Mouse (Mus musculus) CD4-positive, CD25-positive, alpha-beta regulatory T cell, adult 4 months (primary cell): ENCODE measurements around the gene Prox2. TPM values are rescaled to one million over a fixed set of nuclear protein-coding genes. Genes with fewer than 3 reads are reported as not detected.

ENCODE experiments used
- ATAC-seq: one replicate; pipeline ENCODE4 v1.8.0; 2017
- polyA plus RNA-seq, 2 experiments: library from polyadenylated mRNA; unstranded; fragments of 100-300 nt; shearing (Covaris generic); gene quantifications; one replicate each; pipeline ENCODE4 v1.2.1; 2017

Prox2 gene
- polyA plus RNA-seq, 2 experiments from 2014 or later = 3.4 to 5.5 TPM

DNA sequence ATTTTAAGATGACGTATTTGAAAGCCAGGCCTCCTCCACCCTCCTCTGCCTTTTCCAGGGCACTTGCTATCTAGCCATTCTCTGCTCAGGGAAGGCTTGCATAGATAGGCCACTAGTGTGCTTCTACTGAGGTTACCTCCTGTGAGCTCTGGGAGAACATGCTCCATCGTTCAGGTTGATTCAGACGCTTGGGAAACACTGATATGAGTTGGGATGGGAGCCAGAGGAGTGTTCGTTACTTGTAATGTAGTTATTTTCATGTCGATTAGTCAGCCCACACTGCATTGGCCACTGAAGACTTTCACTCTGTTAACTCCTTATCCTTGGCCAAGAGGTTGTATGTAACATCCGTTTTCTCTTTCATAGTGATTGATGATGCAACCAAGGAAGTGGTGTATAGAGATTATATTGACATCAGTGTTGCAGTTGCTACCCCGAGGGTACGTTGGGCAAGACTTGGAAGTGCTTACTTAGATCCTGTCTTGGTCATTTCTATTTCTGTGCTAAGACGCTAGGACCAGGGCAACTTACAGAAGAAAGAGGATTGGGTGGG, 18.9 kb upstream of the Prox2 start:
- ATAC-seq = no peak

DNA sequence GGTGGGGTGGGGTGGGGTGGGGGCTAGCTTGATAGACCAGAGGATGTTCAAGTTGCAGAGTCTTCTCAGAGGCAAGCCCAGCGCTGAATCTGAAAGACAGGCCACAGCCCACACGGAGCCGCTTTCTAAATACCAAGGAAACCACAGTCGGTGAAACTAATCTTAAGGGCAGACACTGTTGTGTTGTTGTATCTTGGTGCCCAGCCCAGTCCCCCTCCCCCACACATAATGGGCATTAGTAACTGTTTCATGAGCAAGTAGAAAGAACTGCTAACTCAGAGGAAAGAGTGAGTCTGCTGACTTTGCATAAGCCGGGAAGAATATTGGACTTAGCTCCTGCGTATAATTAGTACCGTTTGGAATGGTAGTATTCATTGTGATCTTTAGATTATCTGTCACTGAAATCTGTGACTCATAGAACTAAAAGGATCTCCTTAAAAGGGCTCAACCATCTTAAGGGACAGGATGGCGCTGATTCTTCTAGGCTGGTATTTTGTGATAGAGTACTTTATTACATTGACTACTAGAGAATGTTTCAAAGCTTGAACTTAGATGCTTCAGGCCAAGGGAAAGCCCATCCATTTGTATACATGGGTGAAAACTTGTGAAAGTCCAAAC, 16.5 kb upstream of the Prox2 start:
- ATAC-seq = peak; percentile 68

DNA sequence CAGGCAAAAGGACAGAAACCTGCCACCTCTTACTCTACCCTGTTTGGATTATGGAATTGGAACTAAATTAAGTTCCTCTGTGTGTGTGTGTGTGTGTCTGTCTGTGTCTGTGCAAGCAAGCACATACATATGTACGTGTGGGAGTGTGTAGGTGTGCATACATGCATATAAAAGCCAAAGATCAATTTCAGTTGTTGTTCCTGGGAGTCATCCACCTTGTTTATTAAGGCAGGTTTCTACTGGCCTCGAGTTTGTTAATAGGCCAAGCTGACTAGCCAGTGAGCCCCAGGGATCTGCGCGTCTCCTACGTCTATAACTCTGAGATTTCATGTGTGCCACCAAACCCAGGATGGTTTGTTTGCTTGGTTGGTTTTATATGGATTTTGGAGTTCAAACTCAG, 14.2 kb upstream of the Prox2 start:
- ATAC-seq = no peak

DNA sequence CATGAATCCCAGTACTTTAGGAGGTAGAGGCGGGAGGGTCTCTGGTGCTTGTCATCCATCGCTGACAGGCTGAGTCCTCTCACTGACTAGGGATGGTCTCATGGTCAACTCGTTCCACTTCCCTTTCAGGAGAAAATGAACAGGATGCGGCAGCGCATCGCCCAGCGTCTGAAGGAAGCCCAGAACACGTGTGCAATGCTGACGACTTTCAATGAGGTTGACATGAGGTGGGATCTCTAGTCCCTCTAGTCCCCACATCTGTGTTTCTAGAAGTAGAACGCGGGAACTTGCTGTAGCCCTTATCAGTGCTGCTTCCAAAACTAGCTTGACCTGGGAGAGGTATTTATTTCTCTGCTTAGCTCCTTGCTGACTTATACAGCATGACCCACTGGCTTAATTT, 13.1 kb upstream of the Prox2 start:
- no peak for ATAC-seq

DNA sequence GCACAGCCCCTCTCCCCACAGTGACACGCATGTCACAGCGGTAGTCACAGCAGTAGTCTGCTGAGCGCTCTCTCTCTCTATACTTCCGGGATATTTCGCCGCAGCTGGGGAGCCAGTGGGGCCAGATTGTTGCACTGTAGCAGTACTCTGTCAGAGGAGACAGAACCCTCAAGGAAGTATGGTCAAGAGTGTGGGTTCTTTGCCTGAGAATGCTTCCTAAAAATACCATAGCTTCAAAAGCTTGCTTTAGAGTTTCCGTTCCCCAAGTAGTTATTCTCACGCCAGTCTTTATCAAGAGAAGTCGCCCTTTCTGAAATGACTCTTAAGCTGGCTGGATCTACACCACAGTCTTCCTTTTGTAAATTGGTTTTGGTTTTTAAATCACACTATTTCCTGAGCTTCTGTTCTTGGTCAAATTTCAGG, 12.6 kb upstream of the Prox2 start:
- ATAC-seq = peak; percentile 70

DNA sequence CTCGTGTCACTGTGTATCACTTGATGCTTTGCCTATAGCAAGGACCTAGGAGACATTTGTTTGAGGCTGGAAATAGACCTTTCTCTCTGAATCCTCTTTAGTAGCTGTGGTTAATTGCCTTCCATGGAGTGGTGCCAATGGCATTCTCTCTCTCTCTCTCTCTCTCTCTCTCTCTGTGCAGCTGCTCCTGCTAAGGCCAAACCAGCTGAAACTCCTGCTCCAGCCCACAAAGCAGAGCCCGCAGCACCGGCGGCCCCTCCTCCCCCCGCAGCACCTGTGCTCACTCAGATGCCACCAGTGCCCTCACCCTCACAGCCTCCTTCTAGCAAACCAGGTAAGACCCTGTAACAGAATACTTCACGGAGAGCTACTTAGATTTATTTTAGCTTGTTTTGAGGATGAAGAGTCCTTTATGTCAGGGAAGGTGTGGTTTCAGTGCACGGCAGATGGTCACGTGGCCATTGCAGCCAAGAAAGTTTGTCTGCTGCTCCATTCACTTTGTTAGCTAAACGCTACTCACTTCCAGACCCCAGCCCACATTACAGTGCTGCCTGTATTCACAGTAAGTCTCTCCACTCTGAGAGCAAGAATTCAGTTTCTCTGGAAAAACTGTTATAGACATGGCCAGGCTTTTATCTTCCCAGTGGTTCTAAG, 11.4 kb upstream of the Prox2 start:
- ATAC-seq = no peak

DNA sequence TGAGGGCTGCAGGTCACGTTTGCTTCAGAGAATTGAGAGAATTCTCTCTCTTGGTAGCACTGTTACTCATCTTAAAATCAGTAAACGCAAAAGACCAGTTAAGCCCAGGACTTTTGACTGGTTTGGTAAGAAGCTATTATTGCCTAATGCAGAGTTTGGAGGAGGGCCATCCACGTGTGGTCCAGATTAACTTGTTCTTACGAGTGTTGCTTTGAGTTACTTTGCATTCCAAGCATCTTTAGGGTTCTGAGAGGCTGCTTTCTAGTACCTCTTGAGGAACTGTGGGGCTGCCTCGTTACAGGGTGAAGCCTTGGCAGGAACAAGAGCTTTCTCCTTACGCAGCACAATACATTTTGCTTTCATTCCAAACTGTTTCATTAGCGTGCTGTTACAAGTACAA, 5.1 kb upstream of the Prox2 start:
- ATAC-seq = no peak

DNA sequence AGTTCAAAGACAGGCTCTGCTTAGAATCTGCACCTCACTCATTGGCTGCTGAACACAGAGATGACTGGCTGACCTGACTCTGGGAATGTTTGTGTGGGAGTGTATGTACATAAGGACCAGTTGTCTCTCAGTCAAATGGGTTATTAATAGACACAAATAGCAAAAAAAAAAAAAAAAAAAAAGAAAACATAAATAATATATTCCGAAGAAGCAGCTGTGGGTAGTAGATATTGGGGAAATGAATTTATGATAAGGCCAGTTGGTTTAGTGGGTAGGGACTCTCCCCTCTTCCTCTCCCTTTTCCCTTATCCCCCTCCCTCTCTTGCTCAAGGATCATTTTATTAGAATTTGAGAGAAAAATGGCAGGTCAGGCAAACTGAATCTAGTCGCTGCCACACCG, 3.4 kb upstream of the Prox2 start:
- no peak for ATAC-seq

DNA sequence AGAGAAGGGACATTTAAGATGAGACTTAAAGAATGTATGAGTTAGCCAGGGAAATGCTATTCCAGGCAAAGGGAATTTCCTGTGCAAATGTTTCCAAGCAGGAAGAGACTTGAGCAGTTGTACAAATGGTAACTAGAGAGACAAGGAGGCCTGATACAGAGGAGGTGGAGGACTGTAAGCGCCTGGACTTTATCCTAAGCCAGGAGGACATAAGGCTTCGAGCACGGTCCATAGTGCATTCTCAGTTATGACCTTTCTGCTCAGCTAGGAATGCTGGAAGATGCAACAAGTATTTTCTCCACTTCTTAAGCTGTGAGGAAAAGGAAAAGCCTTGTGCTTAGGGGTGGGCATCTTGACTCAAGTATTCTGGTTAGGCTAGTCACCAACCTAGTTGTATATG, 2.8 kb upstream of the Prox2 start:
- no peak for ATAC-seq

DNA sequence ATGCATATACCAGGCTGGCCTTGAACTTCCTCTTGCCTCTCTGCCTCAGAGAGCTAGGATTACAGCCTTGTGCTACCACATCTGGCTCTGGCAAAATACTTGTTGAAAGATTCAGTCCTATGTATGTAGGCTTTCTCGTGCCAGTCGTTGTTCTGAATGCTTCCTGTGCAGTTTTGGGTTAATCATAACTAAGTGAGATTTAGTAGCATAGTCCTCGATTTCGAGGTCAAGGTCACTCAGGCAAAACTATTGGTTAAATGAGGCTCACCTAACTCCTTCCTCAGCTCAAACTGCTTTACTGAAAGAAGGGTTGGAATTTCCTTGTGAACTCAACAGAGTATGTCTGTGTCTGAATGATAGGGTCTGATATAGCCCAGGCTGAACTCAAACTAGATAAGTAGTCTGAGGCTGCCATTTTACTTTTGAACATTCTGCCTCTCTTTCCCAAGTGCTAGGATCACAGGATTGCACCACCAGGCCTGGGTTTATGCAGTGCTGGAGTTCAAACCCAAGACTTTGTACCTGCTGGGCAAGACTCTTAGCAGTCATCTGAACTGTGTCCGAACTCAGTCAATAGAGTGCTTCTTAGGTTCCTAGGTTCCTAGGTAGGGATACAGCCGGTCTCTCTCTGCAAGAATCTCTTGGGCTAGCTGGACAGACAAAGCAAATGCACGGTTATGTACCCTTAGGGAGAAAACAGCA, 2.1 kb upstream of the Prox2 start:
- no peak for ATAC-seq

DNA sequence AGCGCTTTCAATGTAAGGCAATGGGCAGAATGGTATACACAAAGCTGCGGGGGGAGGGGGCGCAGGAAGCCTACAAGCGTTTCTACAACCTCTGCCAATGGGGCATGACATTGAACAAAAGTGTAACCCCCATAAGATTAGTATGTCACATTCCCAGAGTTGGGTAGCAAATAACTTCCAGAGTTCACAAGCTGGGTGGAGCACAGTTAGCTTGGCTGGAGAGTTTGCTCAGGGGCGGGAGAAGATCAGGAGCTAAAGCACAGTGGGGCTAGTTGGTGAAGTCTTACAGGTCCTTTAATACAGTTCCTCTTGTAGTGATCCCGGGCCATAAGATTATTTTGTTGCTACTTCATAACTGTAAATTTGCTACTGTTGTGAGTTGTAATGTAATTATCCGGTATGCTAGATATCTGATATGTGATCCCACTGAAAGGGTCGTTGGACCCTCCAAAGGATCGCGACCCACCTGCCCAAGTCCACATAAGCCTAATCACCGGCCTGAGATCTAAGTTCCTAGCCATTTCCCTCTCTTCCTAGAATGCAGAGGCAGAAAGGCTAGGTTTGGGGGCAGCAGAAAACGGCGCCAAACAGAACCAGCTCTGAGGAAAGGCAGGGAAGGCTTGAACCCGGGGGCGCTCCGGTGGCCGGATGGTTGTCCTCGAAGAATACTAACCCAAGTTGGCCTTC, 405 bp downstream of the Prox2 start:
- no peak for ATAC-seq

DNA sequence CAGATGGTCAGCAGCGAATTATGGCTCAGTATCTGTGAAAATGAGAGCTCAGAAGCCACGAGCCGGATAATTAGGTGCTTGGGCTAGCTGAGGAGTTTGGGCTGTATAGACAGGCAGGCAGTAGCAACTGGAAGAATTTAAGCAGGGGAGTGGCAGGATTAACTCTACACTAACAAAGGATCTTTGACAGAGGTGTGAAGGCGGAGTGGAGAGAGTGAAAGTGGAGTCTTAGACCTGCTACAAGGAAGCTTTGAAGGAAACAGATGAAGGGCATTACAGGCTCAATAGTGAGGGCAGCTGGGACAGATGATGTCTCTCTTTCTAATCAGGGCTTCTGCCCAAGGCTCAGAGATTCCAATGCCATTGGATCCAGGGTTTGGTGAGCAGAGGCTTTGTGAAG, 1.1 kb downstream of the Prox2 start:
- ATAC-seq = no peak

DNA sequence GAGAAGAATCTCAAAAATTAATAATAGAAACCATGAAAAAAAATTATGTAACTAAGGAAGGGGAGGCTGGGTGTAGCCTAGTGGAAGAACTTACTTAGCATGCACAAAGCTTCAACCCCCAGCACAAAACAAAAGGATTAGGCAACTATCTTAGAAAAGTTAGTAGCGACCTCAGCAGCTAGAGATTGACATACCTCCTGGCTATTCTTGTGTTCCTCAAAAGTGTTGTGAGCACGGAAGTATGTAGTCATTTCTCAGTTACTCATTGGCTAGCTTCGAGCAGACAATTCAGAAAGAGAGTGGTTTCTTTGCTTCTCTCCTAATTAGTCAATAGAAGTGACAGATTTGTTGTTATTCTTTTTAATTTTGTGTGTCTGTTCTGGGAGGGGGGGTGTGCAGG, 1.9 kb downstream of the Prox2 start:
- no peak for ATAC-seq

DNA sequence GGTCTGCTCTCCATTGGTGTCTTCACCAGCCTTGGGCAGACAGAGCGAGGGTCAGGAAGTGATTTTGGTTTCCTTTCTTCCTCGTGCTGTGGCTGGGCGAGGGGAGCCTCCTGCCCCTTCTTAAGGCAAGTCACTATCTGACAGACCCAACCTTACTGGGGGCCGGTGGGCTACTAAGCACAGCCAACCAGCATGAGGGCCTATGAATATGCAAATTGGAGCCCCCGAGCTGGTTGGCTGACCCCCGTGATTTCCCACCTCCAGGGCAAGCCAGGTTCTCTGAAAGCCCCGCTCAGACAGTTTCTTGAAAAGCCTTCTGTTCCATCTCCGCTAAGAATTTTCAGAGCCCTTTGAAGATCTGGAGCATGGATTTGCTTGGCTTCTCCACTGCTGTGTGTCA, 4.3 kb downstream of the Prox2 start:
- ATAC-seq = no peak

DNA sequence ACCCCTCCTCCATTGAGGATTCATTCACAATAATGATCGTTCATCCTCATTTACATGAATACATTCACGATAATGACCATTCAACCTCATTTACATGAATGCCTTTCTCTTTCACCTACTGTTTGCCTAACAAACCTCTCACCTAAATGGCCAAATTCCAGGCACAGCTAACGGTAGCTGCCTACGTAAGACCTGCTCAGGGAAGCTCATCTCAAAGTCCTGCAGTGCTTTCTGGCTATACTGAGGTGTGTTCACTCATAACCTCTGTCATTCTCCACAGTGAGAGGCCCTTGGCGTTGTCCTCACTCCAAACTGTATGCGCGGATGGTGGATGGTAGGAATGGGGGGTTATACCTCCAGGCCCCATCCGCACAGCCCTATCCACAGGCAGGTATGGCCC, 5.8 kb downstream of the Prox2 start:
- ATAC-seq = no peak

DNA sequence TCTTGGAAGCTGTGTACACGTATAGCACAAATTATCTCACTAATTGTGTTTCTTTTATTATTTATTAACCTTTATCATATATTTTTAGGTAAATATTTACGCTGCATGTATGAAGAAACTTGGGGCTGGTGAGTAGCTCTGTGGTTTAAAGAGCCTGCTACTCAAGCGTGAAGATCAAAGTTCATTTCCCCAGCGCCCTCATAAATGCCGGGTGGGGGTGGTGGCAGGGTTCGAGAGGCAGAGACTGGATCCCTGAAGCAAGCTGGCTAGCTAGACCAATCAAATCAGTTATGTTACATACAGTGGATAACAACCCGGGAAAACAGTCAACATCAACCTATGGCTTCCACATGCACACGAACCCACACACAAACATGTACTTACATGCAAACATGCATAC, 7.5 kb downstream of the Prox2 start:
- no peak for ATAC-seq

DNA sequence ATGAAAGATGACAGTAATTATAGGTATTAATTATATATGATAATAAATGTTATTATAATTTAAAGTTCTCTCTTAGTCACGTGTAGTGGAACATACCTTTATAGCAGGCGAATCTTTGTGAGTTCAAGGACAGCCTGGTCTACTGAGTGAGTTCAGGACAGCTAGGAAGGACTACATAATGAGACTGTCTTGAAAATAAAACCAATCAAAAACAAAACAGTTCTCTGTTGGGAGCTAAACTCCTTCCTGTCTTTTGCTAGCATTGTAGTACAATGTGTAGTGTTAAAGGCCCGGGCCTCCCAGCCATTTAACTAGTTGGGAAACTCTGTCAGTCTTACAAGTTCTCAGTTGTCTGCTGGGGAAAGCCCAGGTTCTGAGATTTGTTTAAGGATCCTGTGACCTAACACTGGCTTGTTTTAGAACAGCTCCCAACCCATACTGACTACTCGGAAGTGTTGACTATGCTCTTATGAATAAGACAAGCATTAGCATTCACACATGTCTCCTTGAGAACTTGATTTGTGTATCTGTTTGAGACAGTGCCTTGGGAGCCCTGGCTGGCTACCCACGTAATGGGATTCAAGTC, 8.9 kb downstream of the Prox2 start:
- ATAC-seq = no peak

DNA sequence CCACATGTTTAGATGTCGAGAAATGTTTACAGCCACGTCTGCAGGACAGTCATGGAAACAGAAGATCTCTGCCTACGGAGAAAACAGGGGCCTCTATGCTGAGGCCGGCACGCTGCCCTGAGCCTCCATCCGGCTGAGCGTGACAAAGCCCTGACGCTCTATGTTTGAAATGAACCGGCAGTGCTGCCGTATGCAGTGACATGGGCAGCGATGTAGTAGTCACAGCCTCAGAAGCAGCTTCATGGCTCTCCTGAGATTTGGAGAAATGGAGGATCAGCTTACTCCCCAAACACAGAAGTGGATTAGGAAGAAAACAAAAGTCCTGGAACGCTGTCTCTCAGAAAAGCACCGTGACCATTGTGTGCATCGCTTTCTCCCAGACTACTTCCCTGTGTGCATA, 9.6 kb downstream of the Prox2 start:
- ATAC-seq = no peak

DNA sequence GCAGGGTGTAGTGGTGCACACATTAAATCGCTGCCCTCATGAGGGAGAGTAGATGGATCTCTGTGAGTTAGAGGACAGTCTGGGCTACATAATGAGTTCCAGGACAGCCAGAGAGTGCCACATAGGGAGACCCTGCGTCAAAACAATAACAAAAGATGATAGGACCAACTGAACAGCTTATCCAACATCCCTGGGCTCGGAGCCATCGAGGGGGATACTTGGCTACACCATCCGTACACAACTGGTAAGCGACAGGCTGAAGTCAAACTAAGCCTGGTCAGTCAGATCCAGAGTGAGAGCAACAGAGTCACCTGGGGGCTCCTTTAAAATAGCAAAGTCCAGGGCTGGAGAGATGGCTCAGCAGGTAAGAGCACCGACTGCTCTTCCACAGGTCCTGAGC, 14.7 kb downstream of the Prox2 start:
- no peak for ATAC-seq

DNA sequence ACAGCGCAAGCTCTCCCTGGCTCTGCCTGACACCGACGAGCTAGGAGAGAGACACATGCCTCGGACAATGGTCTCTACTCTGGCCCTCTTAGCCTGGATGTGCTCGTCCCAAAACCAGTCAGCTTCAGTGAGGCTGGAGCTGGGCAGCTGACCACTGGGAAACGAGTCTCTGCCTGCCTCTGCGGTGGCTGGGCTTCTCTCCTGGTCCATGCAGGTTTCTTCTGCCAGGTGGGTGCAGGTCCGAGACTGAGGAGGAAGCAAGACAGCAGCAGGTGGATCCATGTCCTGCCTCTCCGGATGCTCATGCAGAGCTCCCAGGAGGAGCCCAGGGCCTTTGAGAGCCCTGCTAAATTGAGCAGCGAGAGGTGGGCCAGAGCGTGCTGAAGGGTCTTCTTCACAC, 15.4 kb downstream of the Prox2 start:
- ATAC-seq = no peak

DNA sequence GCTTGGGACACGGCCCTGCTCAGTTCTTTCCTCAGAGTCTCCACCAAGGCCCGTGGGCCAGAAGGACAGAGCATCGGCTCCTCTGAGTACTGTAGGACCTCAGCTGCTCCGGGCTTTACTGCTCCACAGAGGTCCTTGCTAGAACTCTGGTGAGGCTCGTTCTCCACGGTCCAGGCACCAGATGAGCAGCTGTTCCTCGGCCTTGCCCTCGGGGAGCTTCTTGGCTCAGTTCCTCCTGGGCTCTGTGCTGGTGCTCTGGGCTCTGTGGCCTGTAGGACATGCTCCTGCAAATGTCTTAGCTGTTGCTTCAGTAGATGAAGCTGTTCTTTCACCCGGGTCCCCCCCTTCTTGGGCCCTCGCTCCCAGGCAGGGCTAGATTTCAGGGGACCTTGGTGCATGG, 15.9 kb downstream of the Prox2 start:
- ATAC-seq = no peak

DNA sequence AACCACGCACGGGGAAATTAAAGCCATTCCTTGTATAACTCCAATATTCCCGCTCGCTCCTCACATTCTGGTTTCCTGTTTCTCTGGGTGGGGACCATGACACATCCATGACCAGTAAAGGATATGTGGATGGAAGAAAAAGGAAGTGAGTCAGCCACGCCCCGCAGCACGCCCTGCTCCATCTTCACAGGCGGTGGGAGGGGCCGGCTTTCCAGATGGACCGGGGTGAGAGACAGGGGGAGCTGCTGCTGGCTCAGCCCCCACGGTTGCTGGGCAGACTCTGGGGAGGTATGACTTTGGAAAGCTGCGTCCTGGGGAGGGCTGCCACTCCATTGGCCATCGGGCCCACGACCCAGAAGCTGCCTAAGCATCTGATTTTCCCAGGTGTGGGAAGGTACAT, 16.5 kb downstream of the Prox2 start:
- ATAC-seq = no peak

DNA sequence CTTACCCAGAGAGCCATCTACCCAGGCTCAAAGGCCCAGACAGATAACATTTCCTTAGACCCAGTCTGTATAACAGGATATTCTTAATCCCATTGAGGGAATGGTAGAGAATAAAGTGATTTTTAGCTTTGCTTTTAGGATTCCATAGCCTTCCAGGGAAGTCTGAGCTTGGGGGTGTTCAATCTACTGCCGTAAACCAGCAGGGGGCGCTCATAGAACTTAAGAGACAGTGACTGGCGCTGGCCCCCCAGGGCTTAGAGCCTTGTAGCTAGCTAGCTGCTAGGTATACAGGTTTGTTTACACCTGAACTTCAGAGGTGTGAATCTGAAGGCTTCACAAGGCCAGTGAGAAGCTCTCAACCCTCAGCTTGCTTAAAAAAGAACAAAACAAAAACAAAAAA, 18.3 kb downstream of the Prox2 start:
- peak; percentile 62 for ATAC-seq
